Mouse (Mus musculus) liver, adult 2 months (tissue): ENCODE data around the gene Rint1.

ENCODE experiments used
- CTCF ChIP-seq: fragments of 200-500 bp; IDR thresholded peaks from 2 replicates; pipeline ENCODE4 v1.5.1; 2011; ENCODE audit warnings: low read depth, low read length, control low read depth
- POLR2A ChIP-seq: fragments of 200-500 bp; IDR thresholded peaks from 2 replicates; pipeline ENCODE4 v1.6.1; 2011; ENCODE audit warnings: low read length, control low read depth; ENCODE audit not compliant: insufficient read depth; ENCODE audit errors: extremely low read depth

GRCm38 (mm10) chr5:23856164-23856563 lies 68.7 kb downstream of the Rint1 start:
- TF ChIP-seq POLR2A: no peak
- TF ChIP-seq CTCF: no peak
